Mouse (Mus musculus): ENCODE results near the gene Cdc27. TPM values are rescaled to one million over a fixed set of nuclear protein-coding genes. Genes with fewer than 3 reads are reported as not detected.
A peak's percentile ranks its signal among the peaks of the same experiment; 100 is the strongest.

Cdc27 gene
- 57.6 and 64.2 TPM in 2 replicates for polyA plus RNA-seq (2014; fragmentation: Nextera tagmentation; extraction: Ambion mirVana)

GRCm38 (mm10) chr11:104550406-104550974 is at the start of gene Cdc27, which contains the start of gene Myl4:
TSS of gene Cdc27 (minus strand) at chr11:104550620.
TSS of gene Myl4 (plus strand) at chr11:104550663.
- ATAC-seq (ENCODE audit: insufficient number of reproducible peaks, low FRiP score, low TSS enrichment, low read depth): peak; percentile 97

GRCm38 (mm10) chr11:104599265-104599945 is 49.0 kb upstream of the Cdc27 start:
- Histone ChIP-seq H3K27me3 (ENCODE audit: control insufficient read depth, insufficient read depth, low read length) (no peaks in the 10 kb centered on the region), H3K36me3 (ENCODE audit: control insufficient read depth, insufficient read depth, low read length) (no peaks in the 10 kb centered on the region), H3K4me2 (ENCODE audit: low read depth, severe bottlenecking) (no peak overlapping the region), H3K4me3 (ENCODE audit: low read depth, low read length) (no peak overlapping the region), H3K9me3 (ENCODE audit: control insufficient read depth, low read length) (no peaks in the 10 kb centered on the region), H3K4me1 (ENCODE audit: control insufficient read depth, insufficient read depth, low read length) (no peaks in the 10 kb centered on the region), H3K9ac (ENCODE audit: low read length) (no peak overlapping the region), H3K27ac (replicated peaks; ENCODE audit: low read depth, low read length) (no peak overlapping the region)
- DNase-seq (ENCODE audit: low spot score) (no peak), ATAC-seq (ENCODE audit: insufficient number of reproducible peaks, low FRiP score, low TSS enrichment, low read depth) (no peak)
- 90% methylated on average over 13 of the region's 13 CpGs for WGBS

More at GRCm38 (mm10) chr11:104550406-104550974, at the start of gene Cdc27, which contains the start of gene Myl4:
- WGBS: under 1% methylated on average over 35 of the region's 35 CpGs
- DNase-seq (ENCODE audit: low spot score): peak; percentile 100
- Histone ChIP-seq H3K27ac (replicated peaks; ENCODE audit: low read depth, low read length) (peak within 1 kb of the TSS; percentile 86), H3K9me3 (ENCODE audit: control insufficient read depth, low read length) (no peaks in the 10 kb centered on the region), H3K4me3 (ENCODE audit: low read depth, low read length) (peak within 1 kb of the TSS; percentile 94), H3K4me1 (ENCODE audit: control insufficient read depth, insufficient read depth, low read length) (no peaks in the 10 kb centered on the region), H3K36me3 (ENCODE audit: control insufficient read depth, insufficient read depth, low read length) (no peaks in the 10 kb centered on the region), H3K27me3 (ENCODE audit: control insufficient read depth, insufficient read depth, low read length) (no peaks in the 10 kb centered on the region), H3K4me2 (ENCODE audit: low read depth, severe bottlenecking) (peak within 1 kb of the TSS; percentile 66), H3K9ac (ENCODE audit: low read length) (peak within 1 kb of the TSS; percentile 100)

- no peak overlapping the region for H3K27ac ChIP-seq (replicated peaks; ENCODE audit: low read depth, low read length)
- WGBS: 87% methylated on average over 10 of the region's 10 CpGs
- ATAC-seq (ENCODE audit: insufficient number of reproducible peaks, low FRiP score, low TSS enrichment, low read depth): no peak
Observed at GRCm38 (mm10) chr11:104596365-104596764, 45.9 kb upstream of the Cdc27 start.

GRCm38 (mm10) chr11:104592066-104592835 is 41.8 kb upstream of the Cdc27 start:
- Histone ChIP-seq H3K4me1 (ENCODE audit: control insufficient read depth, insufficient read depth, low read length) (no peaks in the 10 kb centered on the region), H3K9me3 (ENCODE audit: control insufficient read depth, low read length) (no peaks in the 10 kb centered on the region), H3K4me2 (ENCODE audit: low read depth, severe bottlenecking) (no peak overlapping the region), H3K36me3 (ENCODE audit: control insufficient read depth, insufficient read depth, low read length) (no peaks in the 10 kb centered on the region), H3K27ac (replicated peaks; ENCODE audit: low read depth, low read length) (no peak overlapping the region), H3K4me3 (ENCODE audit: low read depth, low read length) (no peak overlapping the region), H3K27me3 (ENCODE audit: control insufficient read depth, insufficient read depth, low read length) (no peaks in the 10 kb centered on the region), H3K9ac (ENCODE audit: low read length) (no peak overlapping the region)
- WGBS: 76% methylated on average over 13 of the region's 13 CpGs
- ATAC-seq (ENCODE audit: insufficient number of reproducible peaks, low FRiP score, low TSS enrichment, low read depth) (no peak), DNase-seq (ENCODE audit: low spot score) (no peak)

More at GRCm38 (mm10) chr11:104596365-104596764, 45.9 kb upstream of the Cdc27 start:
- no peaks in the 10 kb centered on the region for H3K36me3 ChIP-seq (ENCODE audit: control insufficient read depth, insufficient read depth, low read length)
- no peaks in the 10 kb centered on the region for H3K9me3 ChIP-seq (ENCODE audit: control insufficient read depth, low read length)
- no peaks in the 10 kb centered on the region for H3K4me1 ChIP-seq (ENCODE audit: control insufficient read depth, insufficient read depth, low read length)
- H3K4me2 ChIP-seq (ENCODE audit: low read depth, severe bottlenecking): no peak overlapping the region
- DNase-seq (ENCODE audit: low spot score): no peak
- H3K9ac ChIP-seq (ENCODE audit: low read length): no peak overlapping the region
- H3K27me3 ChIP-seq (ENCODE audit: control insufficient read depth, insufficient read depth, low read length): no peaks in the 10 kb centered on the region
- H3K4me3 ChIP-seq (ENCODE audit: low read depth, low read length): no peak overlapping the region

GRCm38 (mm10) chr11:104590148-104590547 is 39.7 kb upstream of the Cdc27 start:
- H3K4me3 ChIP-seq (ENCODE audit: low read depth, low read length): no peak overlapping the region
- H3K27me3 ChIP-seq (ENCODE audit: control insufficient read depth, insufficient read depth, low read length): no peaks in the 10 kb centered on the region
- no peaks in the 10 kb centered on the region for H3K9me3 ChIP-seq (ENCODE audit: control insufficient read depth, low read length)
- H3K4me2 ChIP-seq (ENCODE audit: low read depth, severe bottlenecking): no peak overlapping the region
- H3K4me1 ChIP-seq (ENCODE audit: control insufficient read depth, insufficient read depth, low read length): no peaks in the 10 kb centered on the region
- 1% methylated on average over 8 of the region's 8 CpGs for WGBS
- H3K36me3 ChIP-seq (ENCODE audit: control insufficient read depth, insufficient read depth, low read length): no peaks in the 10 kb centered on the region
- ATAC-seq (ENCODE audit: insufficient number of reproducible peaks, low FRiP score, low TSS enrichment, low read depth) (0 out of 2 replicates have a peak, but pooled peaks have one; percentile 57), DNase-seq (ENCODE audit: low spot score) (peak; percentile 87)
- H3K27ac ChIP-seq (replicated peaks; ENCODE audit: low read depth, low read length): no peak overlapping the region
- no peak overlapping the region for H3K9ac ChIP-seq (ENCODE audit: low read length)

- Histone ChIP-seq H3K27ac (replicated peaks; ENCODE audit: low read depth, low read length) (no peak overlapping the region), H3K27me3 (ENCODE audit: control insufficient read depth, insufficient read depth, low read length) (no peaks in the 10 kb centered on the region), H3K4me2 (ENCODE audit: low read depth, severe bottlenecking) (no peak overlapping the region), H3K9me3 (ENCODE audit: control insufficient read depth, low read length) (no peaks in the 10 kb centered on the region), H3K4me1 (ENCODE audit: control insufficient read depth, insufficient read depth, low read length) (no peaks in the 10 kb centered on the region), H3K36me3 (ENCODE audit: control insufficient read depth, insufficient read depth, low read length) (no peaks in the 10 kb centered on the region), H3K4me3 (ENCODE audit: low read depth, low read length) (no peak overlapping the region), H3K9ac (ENCODE audit: low read length) (no peak overlapping the region)
- WGBS: 74% methylated on average over 1 of the region's 1 CpGs
- DNase-seq (ENCODE audit: low spot score): no peak
- no peak for ATAC-seq (ENCODE audit: insufficient number of reproducible peaks, low FRiP score, low TSS enrichment, low read depth)
Observed at GRCm38 (mm10) chr11:104589570-104589969, 39.1 kb upstream of the Cdc27 start.

GRCm38 (mm10) chr11:104588513-104588912 is 38.1 kb upstream of the Cdc27 start:
- H3K27me3 ChIP-seq (ENCODE audit: control insufficient read depth, insufficient read depth, low read length): no peaks in the 10 kb centered on the region
- DNase-seq (ENCODE audit: low spot score) (no peak), ATAC-seq (ENCODE audit: insufficient number of reproducible peaks, low FRiP score, low TSS enrichment, low read depth) (no peak)
- H3K36me3 ChIP-seq (ENCODE audit: control insufficient read depth, insufficient read depth, low read length): no peaks in the 10 kb centered on the region
- H3K4me1 ChIP-seq (ENCODE audit: control insufficient read depth, insufficient read depth, low read length): no peaks in the 10 kb centered on the region
- H3K4me2 ChIP-seq (ENCODE audit: low read depth, severe bottlenecking): no peak overlapping the region
- no peak overlapping the region for H3K9ac ChIP-seq (ENCODE audit: low read length)
- H3K4me3 ChIP-seq (ENCODE audit: low read depth, low read length): no peak overlapping the region
- no peak overlapping the region for H3K27ac ChIP-seq (replicated peaks; ENCODE audit: low read depth, low read length)
- no peaks in the 10 kb centered on the region for H3K9me3 ChIP-seq (ENCODE audit: control insufficient read depth, low read length)
- WGBS: 96% methylated on average over 2 of the region's 2 CpGs

GRCm38 (mm10) chr11:104587904-104588303 is 37.5 kb upstream of the Cdc27 start:
- no peak overlapping the region for H3K4me2 ChIP-seq (ENCODE audit: low read depth, severe bottlenecking)
- H3K27ac ChIP-seq (replicated peaks; ENCODE audit: low read depth, low read length): no peak overlapping the region
- no peak for DNase-seq (ENCODE audit: low spot score)
- 90% methylated on average over 9 of the region's 9 CpGs for WGBS
- H3K4me3 ChIP-seq (ENCODE audit: low read depth, low read length): no peak overlapping the region
- ATAC-seq (ENCODE audit: insufficient number of reproducible peaks, low FRiP score, low TSS enrichment, low read depth): no peak
- H3K27me3 ChIP-seq (ENCODE audit: control insufficient read depth, insufficient read depth, low read length): no peaks in the 10 kb centered on the region
- no peaks in the 10 kb centered on the region for H3K9me3 ChIP-seq (ENCODE audit: control insufficient read depth, low read length)
- H3K4me1 ChIP-seq (ENCODE audit: control insufficient read depth, insufficient read depth, low read length): no peaks in the 10 kb centered on the region
- H3K9ac ChIP-seq (ENCODE audit: low read length): no peak overlapping the region
- H3K36me3 ChIP-seq (ENCODE audit: control insufficient read depth, insufficient read depth, low read length): no peaks in the 10 kb centered on the region
